Mouse (Mus musculus) NIH3T3 (cell line): ENCODE results near the gene Ccdc33.
A peak's percentile ranks its signal among the peaks of the same experiment; 100 is the strongest.

ENCODE experiments used
- DNase-seq: peaks from one replicate; pipeline ENCODE4 v3.0.0-alpha.2; 2012; ENCODE audit warnings: low read depth

The Ccdc33 gene

GRCm38 (mm10) chr9:58048621-58049020 lies 70.0 kb downstream of the Ccdc33 start:
- DNase-seq = no peak

GRCm38 (mm10) chr9:58047061-58047460 lies 71.6 kb downstream of the Ccdc33 start:
- DNase-seq = no peak

DNA sequence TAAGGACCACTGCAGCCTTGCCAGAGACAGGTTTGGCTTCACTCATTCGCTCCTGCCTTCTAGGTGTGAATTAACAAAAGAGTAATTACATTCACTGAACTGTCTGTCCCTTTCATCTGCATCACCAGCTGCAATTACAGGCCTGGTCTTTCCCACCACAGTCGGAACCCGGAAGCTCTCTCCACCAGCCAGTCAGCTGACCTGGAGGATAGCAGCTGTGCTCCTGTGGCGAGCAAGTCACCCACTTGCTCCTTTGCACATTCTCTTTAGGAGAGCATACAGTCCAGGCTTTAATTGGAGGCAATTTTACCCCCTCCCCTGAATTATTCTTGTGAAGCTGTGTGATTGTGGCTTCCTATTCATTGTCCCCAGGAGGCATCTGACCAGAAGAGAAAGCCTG lies 73.0 kb downstream of the Ccdc33 start:
- DNase-seq = no peak

- no peak for DNase-seq
Observed at GRCm38 (mm10) chr9:58044828-58045227, 73.8 kb downstream of the Ccdc33 start.

DNA sequence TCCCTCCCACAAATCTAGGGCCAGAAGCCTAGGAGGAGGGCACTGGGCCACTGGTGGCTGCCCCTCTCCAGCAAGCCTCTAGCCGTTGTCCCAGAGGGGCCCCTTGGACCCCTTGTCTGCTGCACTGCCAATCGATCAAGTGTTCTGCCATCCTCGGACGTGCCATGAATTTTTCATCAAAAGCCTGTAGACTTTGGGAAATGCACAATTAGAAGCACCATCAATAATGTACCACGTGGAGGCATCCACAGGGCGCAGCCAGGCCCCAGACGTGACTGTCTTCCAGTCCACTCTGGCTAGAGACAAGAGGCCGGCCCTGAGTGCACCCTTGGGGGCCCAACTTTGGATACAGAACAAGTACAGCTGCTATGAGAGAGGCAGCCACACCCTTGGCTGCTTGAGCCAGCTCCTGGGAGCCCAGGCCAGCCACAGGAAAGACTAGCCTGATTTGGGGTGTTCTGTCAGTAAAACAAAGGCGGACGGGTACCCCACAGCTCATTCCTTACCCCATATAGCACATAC lies 75.1 kb downstream of the Ccdc33 start:
- DNase-seq = peak; percentile 36

GRCm38 (mm10) chr9:58042391-58042790 lies 76.2 kb downstream of the Ccdc33 start:
- no peak for DNase-seq

GRCm38 (mm10) chr9:58040977-58041376 lies 77.6 kb downstream of the Ccdc33 start:
- DNase-seq = no peak

DNA sequence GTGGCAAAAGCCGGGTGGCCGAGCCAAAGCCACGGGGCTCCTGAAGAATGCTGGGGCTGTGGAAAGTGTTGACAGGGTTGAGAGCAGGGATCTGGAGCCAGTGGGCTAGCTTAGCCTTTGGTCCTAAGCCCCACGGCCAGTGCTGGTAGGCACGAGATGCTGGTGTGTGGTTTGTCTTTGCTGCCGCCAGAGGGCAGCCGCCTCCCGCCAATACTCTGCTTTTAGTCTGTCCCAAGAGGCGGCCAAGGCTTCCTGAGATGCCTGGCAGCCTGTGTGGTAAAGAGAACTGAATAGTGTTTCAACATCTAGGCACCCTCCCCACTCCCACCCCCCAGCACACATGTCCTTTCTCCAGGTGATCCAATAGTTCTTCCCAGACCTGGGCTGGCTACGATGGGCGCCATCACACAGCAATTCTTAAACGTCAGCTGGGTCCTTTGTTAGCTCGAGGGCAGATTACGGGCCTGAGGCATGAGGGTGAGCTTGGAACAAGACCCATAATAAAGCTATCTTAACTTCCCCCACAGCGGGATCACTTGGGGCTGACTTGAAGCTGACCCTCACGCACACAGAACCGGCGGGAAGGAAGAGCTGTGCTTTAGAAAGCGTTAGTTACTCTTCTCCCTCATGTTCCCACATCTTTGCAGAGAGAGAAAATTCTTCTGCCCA lies 80.0 kb downstream of the Ccdc33 start:
- DNase-seq = peak; percentile 87

DNA sequence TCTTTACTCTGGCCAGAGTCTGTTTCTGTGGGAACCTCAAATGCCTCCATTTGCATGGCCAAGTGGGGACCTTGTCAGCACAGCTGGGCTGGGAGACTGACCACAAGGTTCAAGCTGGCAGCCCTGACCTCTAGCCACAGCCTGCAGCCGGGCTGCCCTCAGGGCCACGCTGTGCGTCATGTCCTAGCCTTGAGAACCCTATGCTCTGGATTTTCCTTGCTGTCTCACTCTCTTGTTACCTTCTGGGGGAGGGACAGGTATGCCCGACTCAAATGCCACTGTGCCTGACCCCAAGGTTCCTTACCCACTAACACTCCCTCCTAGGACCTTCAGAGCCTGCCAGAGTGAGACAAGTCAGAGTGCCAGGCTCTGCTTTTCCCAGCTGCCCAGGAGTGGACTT lies 81.7 kb downstream of the Ccdc33 start:
- no peak for DNase-seq

- peak; percentile 39 for DNase-seq
Observed at GRCm38 (mm10) chr9:58035951-58036698, 82.5 kb downstream of the Ccdc33 start.

DNA sequence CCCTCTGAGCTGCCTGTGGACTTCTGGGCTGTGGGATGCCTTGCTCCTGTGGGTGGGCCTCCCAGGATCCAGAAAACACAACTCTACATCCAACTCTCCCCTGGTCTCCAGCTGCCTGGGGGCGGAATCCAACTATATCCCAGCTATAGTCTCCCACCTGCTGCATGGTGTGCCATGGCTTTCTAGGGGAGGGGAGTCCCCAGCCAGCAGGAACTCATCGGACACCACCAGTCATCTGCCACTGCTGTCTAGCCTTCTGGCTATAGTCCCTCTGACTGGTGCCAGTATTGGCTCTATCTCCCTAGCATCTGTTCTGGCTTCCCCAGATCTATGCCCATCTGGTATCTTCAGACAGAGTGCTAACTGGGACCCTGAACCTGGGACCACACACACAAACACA lies 83.1 kb downstream of the Ccdc33 start:
- DNase-seq = no peak

GRCm38 (mm10) chr9:58031895-58032294 lies 86.7 kb downstream of the Ccdc33 start:
- DNase-seq = no peak

GRCm38 (mm10) chr9:58029635-58030034 lies 89.0 kb downstream of the Ccdc33 start:
- no peak for DNase-seq

- no peak for DNase-seq
Observed at GRCm38 (mm10) chr9:58028841-58029240, 89.8 kb downstream of the Ccdc33 start.

DNA sequence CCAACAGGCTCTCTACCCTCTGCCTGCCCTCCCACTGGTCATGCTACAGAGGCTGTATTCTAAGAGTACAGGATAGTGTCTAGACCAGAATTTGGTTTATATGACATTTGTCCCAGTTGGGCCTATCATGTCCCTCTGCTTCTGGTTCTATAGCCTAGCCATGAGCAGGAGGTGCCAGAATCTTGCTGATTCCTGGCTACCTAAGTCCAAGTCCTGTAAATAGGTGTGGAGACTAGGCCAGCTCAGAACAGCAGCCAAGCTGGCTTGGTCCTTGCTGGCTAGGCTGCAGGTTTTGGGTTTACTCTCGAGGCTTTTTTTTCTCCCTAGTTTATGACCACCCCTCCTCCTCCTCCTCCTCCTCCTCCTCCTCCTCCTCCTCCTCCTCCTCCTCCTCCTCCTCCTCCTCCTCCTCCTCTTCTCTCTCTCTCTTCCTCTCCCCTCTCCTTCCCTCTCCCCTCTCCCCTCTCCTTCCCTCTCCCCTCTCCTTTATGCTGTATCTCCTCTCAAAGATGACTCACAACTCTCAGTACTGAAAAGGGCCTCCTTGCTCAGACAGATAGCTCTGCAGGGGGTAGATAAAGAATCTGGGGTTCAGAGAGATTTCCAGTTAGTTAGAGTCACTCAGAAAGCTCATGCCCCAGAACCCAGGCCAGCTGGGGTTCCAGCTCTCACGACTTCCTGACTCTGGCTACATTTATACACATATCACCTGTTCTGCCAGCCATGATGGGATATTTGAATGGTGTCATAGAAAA lies 91.0 kb downstream of the Ccdc33 start:
- no peak for DNase-seq

GRCm38 (mm10) chr9:58025995-58026394 lies 92.6 kb downstream of the Ccdc33 start:
- no peak for DNase-seq

GRCm38 (mm10) chr9:58018385-58018784 lies 100.2 kb downstream of the Ccdc33 start:
- DNase-seq = no peak

DNA sequence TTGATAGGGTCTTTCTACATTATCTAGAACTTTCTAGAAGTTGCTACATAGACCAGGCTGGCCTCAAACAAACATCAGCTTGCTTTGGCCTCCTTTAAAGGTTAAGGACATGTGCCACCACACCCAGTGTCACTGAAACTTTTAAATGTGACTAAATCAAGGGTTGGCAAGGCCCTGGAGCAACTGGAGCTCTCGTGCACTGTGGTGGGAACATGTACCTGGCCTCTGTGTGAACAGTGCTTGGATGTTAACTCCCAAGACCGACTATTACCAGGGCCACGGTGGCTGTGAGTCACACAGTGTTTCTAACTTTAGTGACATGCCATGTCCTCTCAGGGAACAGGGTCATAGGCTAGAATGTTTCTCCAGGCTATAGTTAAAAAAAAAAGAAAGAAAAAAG lies 101.7 kb downstream of the Ccdc33 start:
- no peak for DNase-seq

GRCm38 (mm10) chr9:58015856-58016255 lies 102.8 kb downstream of the Ccdc33 start:
- no peak for DNase-seq

DNA sequence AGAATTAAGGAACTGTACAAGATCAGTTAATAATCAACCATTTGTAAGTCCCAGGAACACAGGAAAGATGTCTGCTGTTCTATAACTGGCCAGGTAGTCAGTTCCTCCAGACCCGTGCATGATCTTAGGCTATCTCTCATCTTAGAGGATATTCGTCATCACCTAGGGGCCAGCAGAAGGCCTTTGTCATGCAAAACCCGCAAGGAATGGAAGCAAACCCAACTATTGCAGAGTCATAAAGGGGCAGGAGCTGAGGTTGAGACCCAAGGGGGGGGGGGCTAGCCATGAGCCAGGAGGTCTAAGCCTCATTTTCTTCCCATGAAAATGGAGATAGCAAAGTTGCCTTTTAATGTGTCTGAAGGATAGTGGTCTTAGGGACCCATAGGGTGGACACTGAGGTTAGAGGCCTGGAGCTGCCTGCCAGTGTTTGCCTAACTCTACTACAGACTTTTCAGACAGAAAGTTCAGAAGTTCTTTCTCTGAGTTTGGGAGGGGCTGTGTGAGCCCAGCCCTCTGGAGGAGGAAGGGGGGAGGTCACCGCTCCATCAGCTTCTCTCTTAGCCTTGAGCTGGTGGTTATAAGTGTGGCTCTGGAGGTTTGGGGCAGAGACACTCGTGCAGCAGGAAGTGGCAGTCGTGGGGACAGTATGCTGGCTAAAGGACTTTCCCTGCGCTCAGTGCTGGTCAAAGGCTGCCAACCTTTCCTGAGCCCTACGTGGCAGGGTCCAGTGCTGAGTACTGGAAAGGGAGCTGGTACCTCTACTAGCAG lies 104.0 kb downstream of the Ccdc33 start:
- no peak for DNase-seq

GRCm38 (mm10) chr9:58012935-58013334 lies 105.7 kb downstream of the Ccdc33 start:
- no peak for DNase-seq

GRCm38 (mm10) chr9:58012486-58012885 lies 106.1 kb downstream of the Ccdc33 start:
- no peak for DNase-seq
